1 mouse cellular context compared by ENCODE assay signal in genomic region chr9:99122749-99123148, GRCm38 (mm10).
TF ChIP-seq lines count a peak whose summit lies in the region.

No protein-coding gene starts in this region.

TF ChIP-seq in MEL, 35 proteins besides CTCF, POLR2A, EP300 and RAD21 (continued from another document):
- TF ChIP-seq USF2 (IDR thresholded peaks at IDR 0.05; ENCODE audit: borderline replicate concordance in 1 of 2, insufficient read depth in 1 of 2, low read depth in 1 of 2, low read length in 2 of 2) (peak in 1 of 2 experiments; percentile 67; a peak in 2 of 4 replicates), ETS1 (IDR thresholded peaks at IDR 0.05; ENCODE audit: low read depth, low read length) (peak; percentile 60), MAFK (IDR thresholded peaks at IDR 0.05; ENCODE audit: borderline replicate concordance, low read depth, low read length) (no peak), MYB (IDR thresholded peaks at IDR 0.05; ENCODE audit: low read depth, low read length) (peak; percentile 80), SIN3A (IDR thresholded peaks at IDR 0.05; ENCODE audit: low read length) (0 out of 2 replicates have a peak, but pooled peaks have one; percentile 12), NELFE (IDR thresholded peaks at IDR 0.05; ENCODE audit: low read depth, low read length) (peak; percentile 33; the same call in 1 of the 2 replicates), NRF1 (IDR thresholded peaks at IDR 0.05; ENCODE audit: insufficient read depth, low read depth, low read length, poor library complexity, severe bottlenecking) (no peak), GABPA (IDR thresholded peaks at IDR 0.05; ENCODE audit: low read depth, low read length) (no peak), MAX (IDR thresholded peaks at IDR 0.05; ENCODE audit: low read length) (peak; percentile 82), KAT2A (conservative IDR thresholded peaks at IDR 0.05; ENCODE audit: low read depth, low read length) (no peak)
